Mouse (Mus musculus) megakaryocyte, embryonic 14.5 days (primary cell): ENCODE measurements around the gene Efna2.

Experiments
- FLI1 ChIP-seq: IDR thresholded peaks from 2 replicates; pipeline ENCODE4 v1.6.1; 2012; ENCODE audit warnings: low read length, inconsistent platforms, mixed read lengths
- GATA1 ChIP-seq: IDR thresholded peaks from 3 replicates; pipeline ENCODE4 v1.6.1; 2012; ENCODE audit warnings: mixed read lengths, low read length, inconsistent platforms, borderline replicate concordance

- TF ChIP-seq GATA1 (no peak), FLI1 (no peak)
Observed at GRCm38 (mm10) chr10:80143664-80144063, 35.6 kb upstream of the Efna2 start.
